Mouse (Mus musculus) monocyte, adult 2 months (primary cell): ENCODE measurements around the gene Grin2c.

ENCODE experiments used
- DNase-seq, 2 experiments: peaks; one replicate each; pipeline ENCODE4 v3.0.0; 2022; ENCODE audit warnings: low spot score in 2 of 2, low read depth in 1 of 2

The Grin2c gene

DNA sequence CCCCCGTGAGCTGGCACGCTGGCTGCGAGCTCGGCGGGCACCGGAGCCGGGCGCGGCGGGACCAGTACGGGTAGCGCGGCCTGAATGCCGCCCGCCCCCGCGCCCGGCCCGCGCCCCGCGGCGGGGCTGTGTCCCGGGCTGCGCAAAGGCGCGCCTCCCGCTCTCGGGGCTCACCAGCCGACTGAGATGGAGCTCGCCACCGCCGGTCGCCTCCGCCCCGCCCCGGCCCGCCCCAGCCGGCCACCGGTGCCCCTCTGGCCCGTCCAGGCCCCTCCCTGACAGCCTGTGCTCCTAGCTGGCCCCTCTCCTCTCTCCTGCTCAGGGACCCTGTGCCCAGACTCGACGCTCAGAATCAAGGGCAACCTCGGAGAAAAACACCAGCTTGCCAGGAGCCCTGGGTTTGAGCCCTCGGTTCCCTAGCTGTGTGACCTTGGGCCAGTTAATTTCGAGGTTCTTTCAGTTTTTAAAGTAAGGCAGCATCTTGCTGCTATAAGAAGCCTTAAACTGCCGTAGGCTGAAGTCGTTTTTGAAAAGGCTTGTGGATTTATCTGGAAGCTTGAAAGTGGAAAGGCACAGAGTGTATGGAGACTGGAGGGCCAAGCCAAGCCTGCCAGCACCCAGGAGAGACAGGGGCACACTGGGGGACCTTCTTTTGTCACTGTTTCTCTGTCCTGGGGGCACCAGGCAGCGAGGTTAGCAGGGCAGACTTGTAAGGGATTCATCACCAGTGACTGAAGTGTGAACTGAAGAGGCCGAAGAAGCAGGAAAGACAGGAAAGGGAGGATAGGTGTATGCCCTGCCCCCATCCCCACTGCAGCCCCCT is at the start of gene Grin2c:
Gene Grin2c, minus strand, starts transcription at position 183 of the 823 bp plus-strand sequence.
- no peak for DNase-seq

GRCm38 (mm10) chr11:115314249-115314648 is 47.2 kb upstream of the Grin2c start:
- DNase-seq, result no peak

DNA sequence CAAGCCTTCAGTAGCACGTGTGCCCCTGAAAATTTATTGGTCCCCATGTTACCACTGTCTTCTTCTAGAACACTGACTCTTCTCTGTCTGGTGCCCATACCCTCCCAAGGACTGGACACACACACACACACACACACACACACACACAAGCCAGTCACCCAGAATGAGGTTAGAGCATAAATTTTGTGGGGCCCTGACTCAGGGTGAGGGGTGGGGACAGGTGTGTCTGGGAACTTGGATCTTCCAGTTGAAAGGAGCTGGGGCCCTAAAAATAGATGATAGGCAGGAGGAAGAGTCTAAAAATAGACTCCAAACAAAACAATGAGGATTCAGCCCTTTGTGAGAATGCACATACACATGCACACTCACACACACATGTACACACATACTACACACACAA is 41.7 kb upstream of the Grin2c start:
- no peak for DNase-seq

DNA sequence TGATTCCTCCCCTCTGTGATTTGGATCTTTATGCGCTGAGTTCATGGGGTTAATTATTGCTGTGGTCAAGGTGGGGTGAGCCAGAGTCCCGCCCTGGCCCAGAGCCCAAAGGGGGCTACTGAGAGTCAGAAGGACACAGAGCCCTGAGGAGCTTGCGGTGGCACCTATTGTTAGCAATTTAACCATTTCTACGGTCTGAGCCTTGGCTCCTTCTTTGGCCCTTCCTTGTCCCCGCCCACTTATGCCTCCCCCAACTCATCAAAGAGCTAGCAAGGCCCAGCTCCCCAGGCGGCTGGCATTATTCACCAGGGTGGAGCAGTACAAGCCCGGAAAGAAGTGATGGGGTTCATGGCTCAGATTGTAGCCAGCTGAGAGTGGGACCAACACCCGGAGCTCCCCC is 39.8 kb upstream of the Grin2c start, which contains the start of gene Otop2:
Gene Otop2, plus strand, starts transcription at position 301 of the 400 bp plus-strand sequence.
- no peak for DNase-seq

DNA sequence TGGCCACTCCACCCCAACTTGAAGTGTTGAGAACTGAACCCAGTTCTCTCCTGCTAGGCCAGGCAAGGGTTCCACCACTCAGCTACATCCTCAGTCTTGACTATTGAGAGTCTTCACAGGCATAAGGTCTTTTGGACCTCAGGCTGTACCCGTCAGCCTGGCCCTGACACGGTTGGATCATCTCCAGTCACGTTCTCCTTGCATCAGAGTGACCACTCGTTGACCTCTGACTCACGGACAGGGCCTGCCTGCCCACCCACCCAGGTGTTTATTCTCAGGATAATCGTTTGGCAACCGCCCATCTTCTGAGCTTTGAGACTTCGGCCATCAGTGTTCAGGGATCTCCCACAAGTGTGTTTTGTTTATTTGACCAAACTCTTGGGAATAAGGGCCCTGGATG is 36.1 kb upstream of the Grin2c start:
- DNase-seq, result no peak

DNA sequence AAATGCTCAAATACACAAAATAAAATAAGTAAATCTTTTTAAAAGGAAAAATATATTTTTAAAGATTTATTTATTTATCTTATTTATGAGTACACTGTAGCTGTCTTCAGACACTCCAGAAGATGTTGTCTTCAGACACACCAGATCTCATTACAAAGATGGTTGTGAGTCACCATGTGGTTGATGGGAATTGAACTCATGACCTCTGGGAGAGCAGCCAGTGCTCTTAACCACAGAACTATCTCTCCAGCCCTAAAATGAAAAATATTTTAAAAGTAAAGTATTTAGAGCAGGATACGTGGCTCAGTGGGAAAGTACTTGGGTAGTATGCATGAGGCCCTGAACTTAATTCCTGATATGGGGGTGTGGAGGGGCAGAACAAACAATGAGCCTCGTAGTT is 34.3 kb upstream of the Grin2c start:
- DNase-seq, result no peak

DNA sequence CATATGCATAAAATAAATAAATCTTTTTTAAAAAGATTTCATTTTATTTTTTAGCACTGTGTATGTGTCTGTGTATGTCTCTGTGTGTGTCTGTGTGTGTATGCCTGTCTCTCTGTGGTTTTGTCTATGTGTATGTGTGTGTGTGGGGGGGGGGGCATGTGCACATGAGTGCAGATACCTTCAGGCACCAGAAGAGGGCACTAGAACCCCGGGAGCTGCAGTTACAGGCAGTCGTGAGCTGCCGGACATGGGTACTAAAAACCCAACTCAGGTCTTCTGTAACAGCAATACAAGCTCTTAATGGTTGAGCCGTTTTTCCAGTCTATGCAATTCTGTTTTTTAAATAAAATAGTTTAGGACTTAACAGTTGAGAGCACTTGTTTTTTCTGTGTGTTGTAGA is 33.7 kb upstream of the Grin2c start:
- DNase-seq, result no peak

DNA sequence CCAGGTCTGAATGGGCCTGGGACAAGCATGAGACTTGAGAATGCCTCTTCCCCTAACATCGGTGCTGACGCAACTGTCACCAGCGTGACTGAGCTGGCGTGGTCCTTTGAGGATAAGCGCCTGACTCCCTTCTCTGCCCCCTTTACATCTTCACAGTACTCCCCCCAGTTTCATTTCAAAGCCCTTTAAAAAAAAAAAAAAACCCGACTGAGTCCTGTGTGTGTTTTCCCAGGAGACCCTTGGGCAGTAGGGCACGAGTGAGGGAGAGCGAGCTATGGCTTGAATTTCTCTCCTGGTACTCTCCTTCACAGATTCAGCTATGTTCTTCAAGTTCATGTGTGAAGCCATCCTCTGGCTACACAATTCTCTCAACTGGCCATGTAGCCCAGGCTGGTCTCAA is 31.1 kb upstream of the Grin2c start:
- DNase-seq, result no peak

DNA sequence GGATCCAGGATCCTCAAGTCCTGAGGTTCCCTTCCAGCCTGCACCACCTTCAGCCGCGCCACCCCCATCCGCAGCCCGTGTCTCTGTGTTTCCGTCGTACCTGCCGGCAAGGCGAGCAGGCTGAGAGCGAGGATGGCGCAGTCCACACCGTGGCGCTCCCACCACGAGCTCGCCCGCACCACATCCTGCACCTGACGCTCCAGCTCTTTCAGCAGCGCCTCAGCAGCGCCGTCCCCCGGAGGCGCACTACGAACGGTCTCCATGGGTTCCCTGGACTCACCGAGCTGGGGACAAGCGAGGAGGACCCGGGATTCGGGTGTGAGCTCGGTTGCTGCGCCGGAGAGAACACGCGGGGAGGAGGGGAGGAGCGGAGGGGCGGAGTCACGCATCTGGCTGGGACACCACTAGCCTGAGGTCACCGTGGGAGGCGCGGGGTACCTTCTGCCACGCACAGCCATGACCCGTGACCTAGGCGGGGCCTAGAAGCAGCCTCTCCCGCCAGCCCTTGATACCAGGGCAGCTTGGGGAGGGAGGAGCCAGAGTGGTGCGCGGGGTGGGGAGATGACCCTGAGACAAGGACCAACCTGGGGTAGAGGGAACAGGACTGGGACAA is 30.3 kb upstream of the Grin2c start, which contains the start of gene Fads6:
Gene Fads6, minus strand, starts transcription at position 450 of the 613 bp plus-strand sequence.
- no peak for DNase-seq

DNA sequence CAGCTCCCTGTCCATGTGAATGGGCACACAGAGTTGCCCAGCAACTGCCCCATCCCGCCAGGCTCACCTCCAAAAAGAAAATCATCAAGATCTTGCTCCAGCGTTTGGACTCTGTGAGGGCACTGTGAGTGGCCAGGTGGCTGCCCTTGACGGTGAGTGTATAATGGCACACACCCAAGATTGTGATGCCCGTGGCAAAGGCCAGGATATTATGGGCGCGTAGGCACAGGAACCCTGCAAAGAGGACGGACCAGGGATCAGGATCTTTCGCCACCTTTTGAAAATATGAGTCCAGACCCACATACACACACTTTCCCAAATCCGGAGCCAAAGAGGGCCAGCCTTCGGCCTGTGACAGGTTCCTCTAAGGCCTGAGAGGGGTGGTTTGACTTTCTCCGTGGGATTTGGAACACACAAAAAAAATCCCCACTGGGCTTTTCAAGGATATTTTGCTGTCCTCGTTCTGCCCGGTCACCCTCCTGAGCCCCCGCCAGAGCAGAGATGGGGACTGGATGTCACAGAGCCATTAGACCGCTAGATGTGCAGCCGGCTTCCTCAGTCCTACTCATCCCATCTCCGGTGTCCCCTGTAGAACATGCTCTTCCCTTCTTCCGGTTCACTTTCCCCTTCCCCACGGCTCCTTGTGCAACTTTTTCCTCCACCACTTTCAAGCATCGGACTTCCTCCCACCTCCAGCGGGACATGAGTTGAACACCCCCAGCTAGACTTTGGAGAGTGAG is 29.6 kb upstream of the Grin2c start:
- no peak for DNase-seq

- no peak for DNase-seq
Observed at GRCm38 (mm10) chr11:115295939-115296338, 28.9 kb upstream of the Grin2c start.

- no peak for DNase-seq
Observed at GRCm38 (mm10) chr11:115292631-115293375, 25.8 kb upstream of the Grin2c start.

DNA sequence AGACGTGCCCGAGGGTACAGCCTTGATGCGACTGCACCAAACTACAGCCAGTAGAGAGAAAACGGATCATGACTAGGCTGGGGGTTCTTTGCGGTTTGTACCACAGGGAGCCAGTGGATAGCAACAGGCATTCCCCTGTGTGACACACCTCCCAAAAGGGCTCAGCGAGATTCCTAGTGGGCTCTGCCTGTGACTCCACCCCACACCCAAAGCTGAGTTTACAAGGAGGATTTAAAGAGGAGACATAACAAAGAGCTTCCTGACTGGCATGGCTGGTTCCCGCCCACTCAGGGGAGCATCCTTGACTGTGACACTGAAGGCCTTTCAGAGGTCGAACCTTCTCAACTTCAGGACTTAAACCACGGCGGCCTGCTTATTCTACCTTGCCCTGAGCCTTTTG is 24.5 kb upstream of the Grin2c start:
- no peak for DNase-seq

DNA sequence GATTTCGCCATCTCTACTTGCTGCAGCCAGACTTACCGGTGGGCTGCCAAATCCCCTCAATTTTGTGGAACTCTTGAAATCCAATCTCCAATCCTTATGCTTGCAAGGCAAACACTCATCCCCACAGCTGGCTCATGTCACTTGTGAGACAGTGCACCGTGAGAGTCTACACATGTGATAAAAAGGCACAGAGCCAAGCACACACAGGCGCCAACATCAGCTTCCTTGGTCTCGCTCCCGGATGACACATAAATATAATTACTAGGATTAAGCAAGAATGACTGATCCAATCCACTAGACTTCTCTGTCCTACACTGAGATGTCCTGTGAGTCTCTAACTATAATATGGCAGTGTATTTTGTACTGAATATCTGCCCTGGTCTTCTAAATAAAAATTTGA is 23.9 kb upstream of the Grin2c start:
- DNase-seq, result no peak

- DNase-seq, result no peak
Observed at GRCm38 (mm10) chr11:115290314-115290713, 23.3 kb upstream of the Grin2c start.

- DNase-seq, result no peak
Observed at GRCm38 (mm10) chr11:115289885-115290284, 22.8 kb upstream of the Grin2c start.

GRCm38 (mm10) chr11:115288305-115288704 is 21.3 kb upstream of the Grin2c start:
- no peak for DNase-seq

DNA sequence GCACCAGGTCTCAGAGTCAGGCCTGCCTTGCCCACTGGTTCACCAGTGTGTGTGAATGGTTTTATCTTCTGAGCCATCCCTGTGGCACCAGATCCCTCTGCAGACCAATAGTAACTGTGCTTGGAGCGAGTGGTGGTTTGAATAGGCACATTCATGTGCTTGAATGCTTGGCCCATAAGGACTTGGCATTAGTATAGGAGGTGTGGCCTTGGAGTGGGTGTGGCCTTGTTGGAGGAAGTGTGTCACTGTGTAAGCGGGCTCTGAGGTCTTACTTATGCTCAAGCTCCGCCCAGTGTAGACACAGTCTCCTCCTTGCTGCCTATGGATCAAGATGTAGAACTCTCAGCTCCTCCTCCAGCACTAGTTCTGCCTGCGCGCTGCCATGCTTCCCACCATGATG is 20.3 kb upstream of the Grin2c start:
- DNase-seq, result no peak

DNA sequence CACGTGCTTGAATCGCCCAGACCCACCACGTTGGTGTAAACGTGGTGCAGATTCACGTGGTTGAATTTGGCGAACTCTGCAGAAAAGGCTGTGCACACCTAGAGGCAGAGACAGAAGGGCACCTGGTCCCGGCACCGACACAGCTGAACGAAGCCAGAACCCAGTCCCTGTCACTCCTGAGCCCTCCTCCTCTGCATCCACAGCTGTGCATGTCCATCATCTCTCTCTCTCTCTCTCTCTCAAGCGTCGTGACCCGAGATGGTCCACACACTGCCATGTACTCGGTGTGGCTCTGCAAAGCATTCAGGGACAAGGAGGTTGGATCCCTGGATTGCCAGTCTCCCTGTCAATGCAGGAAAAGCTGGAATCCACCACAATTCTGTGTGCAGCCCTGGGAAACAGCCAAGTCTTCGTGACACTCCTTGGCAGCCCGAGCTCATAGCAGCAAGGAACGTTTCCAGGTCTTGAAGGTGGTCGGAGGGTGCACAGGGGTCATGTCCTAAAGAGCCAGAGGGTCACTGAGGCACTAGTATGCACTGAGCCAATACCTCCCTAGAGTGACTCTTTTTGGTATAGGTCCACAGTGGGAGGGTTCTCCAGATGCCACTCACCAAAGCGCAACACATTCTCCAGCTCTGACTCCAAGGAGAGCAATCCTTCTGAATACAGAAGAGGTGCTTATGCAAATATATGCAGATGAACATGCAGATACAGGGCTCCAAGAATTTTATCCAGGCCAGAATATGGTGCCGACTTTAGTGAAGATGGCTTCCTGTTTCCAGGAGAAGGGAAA is 19.4 kb upstream of the Grin2c start:
- no peak for DNase-seq

DNA sequence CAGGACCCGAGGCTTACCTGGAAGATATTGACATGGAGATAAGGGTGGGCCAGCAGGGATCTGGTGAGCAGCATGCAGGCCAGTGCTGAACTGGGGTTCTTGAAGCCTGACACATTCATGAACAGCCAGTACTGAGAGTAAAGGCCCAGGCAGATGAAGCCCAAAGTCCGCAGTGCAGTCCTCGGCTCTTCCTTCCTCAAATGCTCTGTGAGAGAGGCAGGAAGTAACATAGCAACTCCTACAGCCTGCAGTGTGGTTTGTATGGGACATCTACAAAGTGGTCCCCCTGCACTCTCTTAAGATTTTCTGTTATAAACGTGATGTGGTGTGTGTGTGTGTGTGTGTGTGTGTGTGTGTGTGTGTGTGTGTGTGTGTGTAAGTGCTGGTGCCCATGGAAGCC is 18.2 kb upstream of the Grin2c start:
- no peak for DNase-seq
